Mouse (Mus musculus) right cerebral cortex, postnatal 4 days (tissue): Measurements from ENCODE around the gene Anxa2.

Experiments
- DNase-seq: peaks from one replicate; pipeline ENCODE4 v3.0.0-alpha.2; 2022

Anxa2 gene

GRCm38 (mm10) chr9:69459876-69460275 lies 6.5 kb downstream of the Anxa2 start:
- DNase-seq, result no peak

DNA sequence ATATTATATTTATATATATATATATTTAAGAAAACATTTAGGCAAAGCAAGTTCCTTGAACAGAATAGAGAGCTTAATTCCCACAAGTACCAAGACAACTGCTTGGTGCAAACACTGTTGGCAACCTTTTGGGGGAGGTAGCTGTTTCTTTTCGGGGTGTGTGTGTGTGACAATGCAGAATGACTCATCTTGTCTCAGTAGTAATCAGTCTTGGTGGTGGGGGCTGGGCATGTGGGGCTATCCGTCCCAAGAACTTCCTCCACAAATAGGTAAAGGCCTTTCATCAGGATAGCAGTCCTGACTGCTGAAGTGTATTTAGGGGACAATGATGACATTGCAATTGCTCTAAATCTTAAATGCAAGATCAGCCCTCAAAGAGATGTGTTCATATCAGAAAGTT lies 9.6 kb downstream of the Anxa2 start:
- no peak for DNase-seq

DNA sequence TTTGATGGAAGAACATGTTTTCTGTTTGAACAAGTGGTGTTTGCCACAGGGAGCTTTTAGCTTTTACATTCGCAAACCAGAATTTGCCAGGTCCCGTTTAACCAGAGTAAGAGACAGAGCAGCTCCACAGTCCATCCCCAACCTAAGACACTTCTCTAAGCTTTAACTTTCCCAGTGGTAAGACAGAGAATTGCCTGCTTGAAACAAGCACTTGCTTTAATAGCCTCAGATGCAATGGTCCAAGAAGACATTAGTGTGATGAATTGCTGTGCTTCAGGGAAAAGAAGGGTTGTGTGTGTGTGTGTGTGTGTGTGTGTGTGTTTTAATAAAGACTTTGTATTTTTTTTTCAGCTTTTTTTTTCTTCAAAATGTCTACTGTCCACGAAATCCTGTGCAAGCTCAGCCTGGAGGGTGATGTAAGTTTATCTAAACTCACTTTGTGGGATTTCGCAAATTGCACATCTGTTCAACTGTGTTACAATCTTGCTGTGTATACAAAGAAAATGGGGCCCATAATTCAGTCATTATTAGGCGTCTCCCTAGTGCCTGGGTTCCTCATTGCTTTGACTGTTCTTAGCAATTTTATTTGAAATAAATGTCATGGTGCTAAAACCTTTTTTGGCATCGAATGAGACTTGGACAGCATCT lies 10.8 kb downstream of the Anxa2 start:
- DNase-seq, result no peak

DNA sequence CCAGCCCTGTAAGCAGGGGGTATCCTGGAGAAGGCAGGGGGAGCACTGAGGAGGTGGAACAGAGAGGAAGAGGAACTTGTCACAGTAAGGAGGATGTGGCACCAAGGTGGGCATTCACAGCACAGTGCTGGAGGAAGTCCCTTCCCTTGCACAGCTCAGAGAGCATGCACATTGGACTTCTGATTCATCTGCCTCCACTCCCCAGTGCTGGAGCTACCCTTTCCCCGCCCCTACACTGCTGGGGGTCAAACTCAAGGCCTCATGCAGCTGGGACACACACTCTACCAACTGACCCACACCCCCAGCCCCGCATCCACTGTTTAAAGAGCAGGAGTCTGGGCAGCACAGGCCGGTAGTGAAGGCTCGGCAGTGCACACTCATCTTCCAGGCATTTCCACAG lies 12.7 kb downstream of the Anxa2 start:
- DNase-seq, result no peak

DNA sequence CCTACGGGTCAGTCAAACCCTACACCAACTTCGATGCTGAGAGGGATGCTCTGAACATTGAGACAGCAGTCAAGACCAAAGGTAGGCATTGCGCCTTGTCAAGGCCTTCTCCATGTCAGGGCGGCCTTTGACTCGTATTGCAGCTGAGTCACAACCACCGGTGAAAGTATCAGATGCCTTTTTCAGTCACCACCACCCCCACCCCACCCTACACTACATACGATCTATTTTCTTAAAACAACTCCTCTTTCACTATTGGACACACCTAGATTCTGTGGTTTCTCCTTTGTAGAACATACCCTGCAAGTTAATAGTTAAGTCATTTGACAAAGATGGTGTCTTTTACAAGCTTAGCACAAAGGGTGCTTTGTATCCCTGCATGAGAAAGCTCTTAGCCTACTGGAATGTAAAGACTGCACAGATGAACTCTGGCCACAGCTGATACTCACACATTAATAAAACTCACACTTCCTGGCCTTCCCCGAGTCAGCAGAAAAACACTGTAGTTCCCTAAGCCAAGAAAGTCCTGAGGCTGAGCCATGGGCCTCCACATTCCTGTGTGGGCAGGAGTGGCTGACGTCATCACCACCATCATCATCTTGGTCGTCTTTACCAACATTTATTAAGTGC lies 14.0 kb downstream of the Anxa2 start:
- DNase-seq, result no peak

GRCm38 (mm10) chr9:69468991-69469390 lies 15.6 kb downstream of the Anxa2 start:
- DNase-seq, result no peak

DNA sequence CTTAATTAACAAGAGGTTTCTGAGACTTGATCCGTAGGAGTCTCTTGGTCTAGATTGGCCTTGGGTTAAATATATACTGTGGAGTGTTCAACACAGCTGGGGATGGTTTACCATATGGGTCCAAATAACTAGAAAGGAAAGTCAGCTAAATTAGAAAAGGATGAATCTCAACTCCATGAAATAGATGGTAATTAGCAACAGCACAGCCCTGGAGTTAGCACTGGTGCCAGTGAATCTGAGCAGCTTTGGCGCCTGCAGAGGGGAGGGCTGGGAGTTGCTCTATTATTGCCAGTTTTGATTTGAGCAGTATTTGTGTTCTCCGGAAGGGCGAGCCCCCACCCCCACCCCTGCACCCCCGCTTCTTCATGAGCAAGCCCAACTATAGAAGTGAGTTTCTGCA lies 16.9 kb downstream of the Anxa2 start:
- no peak for DNase-seq

DNA sequence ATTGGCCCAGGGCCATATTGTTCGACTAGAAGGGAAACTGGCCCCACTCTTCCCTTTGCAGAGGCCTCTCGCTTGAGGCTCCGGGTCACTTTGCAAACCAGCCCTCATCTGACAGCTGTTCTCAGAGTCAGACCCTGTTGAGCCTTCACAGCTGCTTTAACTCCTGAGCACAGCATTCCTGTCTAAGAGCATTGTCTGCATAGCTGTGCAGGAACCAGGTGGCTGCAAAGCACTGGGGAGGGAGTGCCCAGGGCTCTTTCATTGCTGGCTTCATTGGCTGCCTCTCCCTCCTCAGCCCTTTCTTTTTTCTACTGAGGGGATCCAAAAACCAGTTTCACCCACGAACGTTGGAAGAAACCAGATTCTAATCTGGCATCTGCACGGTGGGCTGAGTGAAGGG lies 17.5 kb downstream of the Anxa2 start:
- DNase-seq, result no peak

DNA sequence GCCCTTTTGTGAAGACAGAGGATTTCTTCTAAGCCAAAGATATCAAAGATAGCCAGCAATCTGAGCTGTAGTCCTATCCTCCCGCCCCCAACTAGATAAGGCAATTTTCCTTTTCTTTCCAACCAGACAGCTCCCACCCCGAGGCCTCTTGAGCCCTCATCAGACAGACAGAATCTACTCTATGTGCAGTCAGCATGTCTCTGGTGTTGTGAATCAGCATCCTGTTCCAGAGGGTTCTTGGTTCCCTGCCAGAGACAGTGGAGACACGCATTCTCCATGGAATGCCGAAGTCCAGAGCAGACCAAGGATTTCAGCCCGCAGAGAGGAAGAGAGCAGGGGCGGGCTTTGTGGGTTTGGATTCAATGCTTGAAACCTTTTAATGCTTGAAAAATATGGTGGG lies 19.3 kb downstream of the Anxa2 start:
- DNase-seq, result no peak

DNA sequence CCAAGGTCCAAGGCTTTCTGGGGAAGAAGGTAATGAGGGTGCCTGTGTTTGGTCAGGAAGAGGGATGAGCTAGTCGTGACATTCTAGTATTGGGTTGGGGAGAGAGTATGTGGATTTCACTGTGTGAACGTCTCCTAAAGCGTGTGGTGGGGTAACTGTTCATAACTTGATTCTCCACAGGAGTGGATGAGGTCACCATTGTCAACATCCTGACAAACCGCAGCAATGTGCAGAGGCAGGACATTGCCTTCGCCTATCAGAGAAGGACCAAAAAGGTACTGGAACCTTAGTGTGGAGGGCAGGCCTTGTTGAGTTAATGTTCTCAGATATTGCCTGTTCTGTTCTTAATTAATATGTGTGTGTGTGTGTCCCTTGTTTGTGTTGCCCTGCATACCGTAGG lies 22.5 kb downstream of the Anxa2 start:
- no peak for DNase-seq

DNA sequence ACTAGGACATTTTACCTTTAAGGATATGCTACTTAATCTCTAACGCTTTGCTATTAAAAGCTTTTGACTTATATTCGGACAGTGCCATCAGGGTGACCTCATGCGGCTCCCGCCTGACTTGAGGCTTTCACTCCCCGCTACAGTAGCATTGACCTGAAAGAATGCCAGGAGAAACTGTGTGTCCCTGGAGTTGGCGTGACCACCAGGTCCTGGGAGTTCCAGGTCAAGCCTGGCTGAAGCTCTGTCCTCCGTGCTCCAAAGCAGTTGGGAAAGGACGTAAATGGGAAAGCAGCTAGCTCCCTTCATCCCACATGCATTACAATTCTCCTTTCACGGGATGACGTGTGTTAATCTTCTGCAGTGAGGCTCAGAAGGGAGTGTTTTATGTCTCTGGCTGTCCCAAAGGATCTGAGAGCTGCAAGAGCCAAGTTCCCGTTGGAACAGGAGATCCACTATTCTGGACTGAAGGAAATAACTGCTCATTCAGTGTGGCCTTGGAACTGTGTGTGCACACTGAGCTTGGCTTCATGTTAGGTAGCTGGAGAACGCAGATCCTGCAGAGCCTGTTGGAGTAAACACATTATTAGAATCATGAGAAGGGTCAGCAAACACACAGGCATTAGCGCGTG lies 23.9 kb downstream of the Anxa2 start:
- DNase-seq, result no peak

DNA sequence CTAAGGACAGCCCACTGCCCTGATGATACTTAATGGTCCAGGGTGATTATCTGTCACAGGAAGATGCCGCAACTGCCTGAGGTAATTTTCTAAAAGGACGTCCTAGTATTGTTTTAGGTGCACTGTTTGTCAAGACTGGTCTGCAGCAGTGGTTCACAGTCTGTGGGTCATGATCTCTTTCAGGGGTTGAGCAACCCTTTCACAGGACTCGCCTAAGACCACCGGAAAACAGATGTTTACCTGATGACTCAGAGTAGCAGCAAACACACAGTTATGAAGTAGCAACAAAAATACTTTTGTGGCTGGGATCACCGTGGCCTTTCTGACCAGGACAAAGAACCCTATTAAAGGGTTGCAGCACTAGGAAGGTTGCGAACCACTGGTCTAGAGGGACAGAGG lies 24.4 kb downstream of the Anxa2 start:
- no peak for DNase-seq

- peak; percentile 89 for DNase-seq
Measured at GRCm38 (mm10) chr9:69480344-69480743, 26.9 kb downstream of the Anxa2 start.

DNA sequence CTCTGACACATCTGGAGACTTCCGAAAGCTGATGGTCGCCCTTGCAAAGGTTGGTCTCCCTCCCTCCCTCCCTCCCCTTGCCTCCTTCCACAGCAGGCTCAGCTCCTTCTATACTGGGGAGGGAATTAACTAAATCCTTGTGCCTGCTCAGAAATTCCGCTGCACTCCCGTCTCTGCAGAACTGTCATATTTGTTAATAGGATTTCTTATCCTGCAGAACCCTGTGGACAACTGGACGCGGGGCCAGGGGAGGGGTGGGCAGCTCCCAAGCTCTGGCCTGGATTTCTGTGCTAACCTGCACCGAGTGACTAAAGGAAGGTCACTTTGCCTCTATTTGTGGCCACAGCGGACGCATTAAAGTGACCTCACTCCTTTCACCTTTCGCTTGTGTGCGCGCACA lies 30.4 kb downstream of the Anxa2 start:
- no peak for DNase-seq

GRCm38 (mm10) chr9:69486140-69486539 lies 32.7 kb downstream of the Anxa2 start:
- DNase-seq, result no peak

DNA sequence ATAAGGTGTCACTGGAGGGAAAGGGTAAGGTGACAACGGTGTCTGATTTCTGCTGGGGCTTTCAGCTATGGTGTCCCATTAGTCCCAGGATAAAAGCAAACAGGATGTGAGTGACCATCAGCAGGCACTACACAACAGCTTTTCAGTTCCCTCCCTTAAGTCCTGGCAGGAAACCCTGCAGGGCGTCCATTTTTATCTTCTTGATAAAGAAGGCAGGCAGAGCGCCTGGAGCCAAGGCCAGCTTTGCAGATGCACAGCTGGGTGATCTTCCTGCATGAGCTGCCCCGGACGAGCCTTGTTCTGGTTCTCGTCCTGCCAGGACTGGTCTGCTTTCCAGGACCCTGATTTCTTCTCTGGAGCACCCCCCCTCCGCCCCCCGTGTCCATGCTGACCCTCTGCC lies 35.1 kb downstream of the Anxa2 start:
- DNase-seq, result no peak

- DNase-seq, result peak; percentile 34
Measured at GRCm38 (mm10) chr9:69488972-69489371, 35.6 kb downstream of the Anxa2 start.

- no peak for DNase-seq
Measured at GRCm38 (mm10) chr9:69492809-69493208, 39.4 kb downstream of the Anxa2 start.

- peak; percentile 85 for DNase-seq
Measured at GRCm38 (mm10) chr9:69502504-69502903, 49.1 kb downstream of the Anxa2 start.

DNA sequence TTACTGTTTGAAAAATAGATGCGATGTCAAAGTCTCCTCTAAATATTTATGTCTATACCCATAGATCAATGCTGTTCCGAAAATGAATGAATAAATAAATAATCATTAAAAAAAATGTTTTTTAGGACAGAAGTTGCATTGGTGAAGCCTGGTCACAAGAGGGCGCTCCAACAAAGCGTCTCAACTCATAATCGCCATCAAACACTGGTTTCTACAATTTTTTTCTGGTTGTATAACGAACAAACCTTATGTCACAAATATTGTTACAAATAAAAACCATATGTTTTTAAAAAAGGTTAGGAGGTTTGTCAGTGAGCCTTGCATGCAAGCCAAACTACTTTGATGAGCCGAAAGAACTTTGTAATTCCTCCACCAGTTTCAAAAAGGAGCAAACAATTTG lies 52.2 kb downstream of the Anxa2 start:
- peak; percentile 70 for DNase-seq

GRCm38 (mm10) chr9:69507206-69507605 lies 53.8 kb downstream of the Anxa2 start:
- DNase-seq, result no peak

GRCm38 (mm10) chr9:69508016-69508415 lies 54.6 kb downstream of the Anxa2 start:
- no peak for DNase-seq

- no peak for DNase-seq
Measured at GRCm38 (mm10) chr9:69511881-69512590, 58.6 kb downstream of the Anxa2 start.

- DNase-seq, result no peak
Measured at GRCm38 (mm10) chr9:69512726-69513125, 59.3 kb downstream of the Anxa2 start.
